ENCODE assay signal across 10 mouse cellular contexts in the genomic region with DNA sequence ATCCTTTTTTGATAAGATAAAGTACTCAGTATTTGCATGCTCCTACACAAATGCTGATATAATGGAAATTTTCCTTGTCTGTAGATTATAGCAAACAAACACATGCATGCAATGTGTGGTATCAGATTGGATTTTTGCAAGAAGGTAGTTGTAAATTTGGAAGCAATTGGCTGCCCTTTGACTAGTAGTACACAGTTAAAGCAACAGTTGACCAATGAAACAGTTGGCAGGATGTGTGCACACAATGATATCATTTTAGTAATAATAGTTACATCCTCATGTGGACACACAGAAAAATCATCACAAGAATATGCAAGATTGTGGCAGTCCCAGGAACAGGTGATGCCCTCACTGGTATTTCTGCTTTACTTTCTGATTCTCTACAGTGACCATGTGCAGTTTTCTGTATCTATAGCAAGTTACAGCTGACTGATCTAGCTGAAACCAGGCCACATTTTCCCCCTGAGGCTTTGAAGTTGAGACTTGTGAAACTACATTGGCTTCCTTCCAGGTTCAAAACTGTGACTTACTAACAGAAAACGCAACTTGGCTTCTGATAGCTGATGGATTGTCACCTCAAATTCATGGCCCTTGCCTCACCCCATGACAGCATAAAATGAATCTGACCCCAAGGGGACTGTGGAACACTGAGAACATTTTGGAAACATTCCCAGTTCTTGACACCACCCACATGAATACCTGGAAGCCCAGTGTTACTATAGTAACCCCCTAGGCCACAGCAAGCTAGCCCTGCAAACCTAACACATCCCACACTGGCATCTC.
DNase-seq lines count a peak whose midpoint lies in the region; ATAC-seq and TF ChIP-seq lines count a peak whose summit lies in the region.
"Had no signal": no experiment of that assay in that cellular context is flagged by ENCODE, and none has a peak within 500 bp of the region (broad histone marks: within the 10 kb centered on the region; RNA-seq: fewer than 3 reads in every experiment).

No protein-coding gene starts in this region.

- no peaks in the 10 kb centered on the region for H3K36me3 ChIP-seq in midbrain, postnatal 0 days (ENCODE audit: insufficient read depth, low read length)
- no peaks in the 10 kb centered on the region for H3K36me3 ChIP-seq in midbrain, embryonic 10.5 days
- H3K36me3 ChIP-seq in stomach, postnatal 0 days (ENCODE audit: control insufficient read depth, insufficient read depth, low read length): no peaks in the 10 kb centered on the region
- no peaks in the 10 kb centered on the region for H3K36me3 ChIP-seq in intestine, postnatal 0 days (ENCODE audit: control insufficient read depth, insufficient read depth)
- H3K36me3 ChIP-seq: midbrain, embryonic 12.5 days had no signal

- H3K27me3 ChIP-seq in midbrain, postnatal 0 days (ENCODE audit: insufficient read depth, low read length): no peaks in the 10 kb centered on the region
- H3K27me3 ChIP-seq in midbrain, embryonic 10.5 days (ENCODE audit: low read depth, poor library complexity, severe bottlenecking): no peaks in the 10 kb centered on the region
- no peaks in the 10 kb centered on the region for H3K27me3 ChIP-seq in stomach, postnatal 0 days (ENCODE audit: control insufficient read depth, insufficient read depth, low read length)
- H3K27me3 ChIP-seq in intestine, postnatal 0 days (replicated peaks; ENCODE audit: control insufficient read depth, insufficient read depth, low read length): no peaks in the 10 kb centered on the region
- H3K27me3 ChIP-seq: midbrain, embryonic 12.5 days had no signal

- TF ChIP-seq EP300 in stomach, postnatal 0 days (optimal IDR thresholded peaks at IDR 0.05): no peak

- no peak overlapping the region for H3K4me2 ChIP-seq in midbrain, postnatal 0 days (ENCODE audit: low read depth, low read length, poor library complexity, severe bottlenecking)
- H3K4me2 ChIP-seq in stomach, postnatal 0 days (replicated peaks; ENCODE audit: low read depth): no peak overlapping the region
- no peak overlapping the region for H3K4me2 ChIP-seq in intestine, postnatal 0 days (replicated peaks; ENCODE audit: low read depth)
- H3K4me2 ChIP-seq: midbrain, embryonic 12.5 days had no signal

- no peak overlapping the region for H3K27ac ChIP-seq in midbrain, postnatal 0 days (ENCODE audit: low read depth, low read length)
- H3K27ac ChIP-seq in midbrain, embryonic 10.5 days (replicated peaks): no peak overlapping the region
- no peak overlapping the region for H3K27ac ChIP-seq in stomach, postnatal 0 days (replicated peaks)
- H3K27ac ChIP-seq in intestine, postnatal 0 days (ENCODE audit: low read depth, low read length): no peak overlapping the region
- H3K27ac ChIP-seq: midbrain, embryonic 12.5 days had no signal

- no peak overlapping the region for H3K4me3 ChIP-seq in midbrain, postnatal 0 days (ENCODE audit: low read depth, low read length)
- H3K4me3 ChIP-seq in midbrain, embryonic 10.5 days: no peak overlapping the region
- no peak overlapping the region for H3K4me3 ChIP-seq in stomach, postnatal 0 days (ENCODE audit: low read depth, low read length)
- no peak overlapping the region for H3K4me3 ChIP-seq in intestine, postnatal 0 days (ENCODE audit: low read depth, low read length)
- H3K4me3 ChIP-seq: erythroblast, embryonic 14.5 days; midbrain, embryonic 12.5 days had no signal

- no peak overlapping the region for H3K9ac ChIP-seq in midbrain, postnatal 0 days (replicated peaks; ENCODE audit: low read length, poor library complexity, severe bottlenecking)
- H3K9ac ChIP-seq in stomach, postnatal 0 days (ENCODE audit: low read length): no peak overlapping the region
- no peak overlapping the region for H3K9ac ChIP-seq in intestine, postnatal 0 days (ENCODE audit: low read depth, low read length)
- H3K9ac ChIP-seq: midbrain, embryonic 12.5 days had no signal

- no peak for ATAC-seq in midbrain, postnatal 0 days (ENCODE audit: low FRiP score)
- ATAC-seq in stomach, postnatal 0 days (ENCODE audit: low FRiP score, low TSS enrichment): peak; percentile 65; the same call in 1 of the 2 replicates
- ATAC-seq in intestine, postnatal 0 days: no peak

- H3K9me3 ChIP-seq in midbrain, postnatal 0 days (ENCODE audit: low read length): no peaks in the 10 kb centered on the region
- no peaks in the 10 kb centered on the region for H3K9me3 ChIP-seq in midbrain, embryonic 10.5 days (replicated peaks)
- H3K9me3 ChIP-seq in stomach, postnatal 0 days (ENCODE audit: control insufficient read depth, low read length): no peaks in the 10 kb centered on the region
- no peaks in the 10 kb centered on the region for H3K9me3 ChIP-seq in intestine, postnatal 0 days (ENCODE audit: control insufficient read depth)
- H3K9me3 ChIP-seq: midbrain, embryonic 12.5 days had no signal

- 47% methylated on average over 1 of the region's 1 CpGs for WGBS in midbrain, postnatal 0 days
- WGBS in midbrain, embryonic 10.5 days: 88% methylated on average over 1 of the region's 1 CpGs
- WGBS in stomach, postnatal 0 days: 18% methylated on average over 1 of the region's 1 CpGs
- WGBS in intestine, postnatal 0 days: 57% methylated on average over 1 of the region's 1 CpGs

- peak; percentile 2 for DNase-seq in embryo, embryonic 11 days
- no peak for DNase-seq in embryo, embryonic 9.5 days (ENCODE audit: extremely low spot score)
- DNase-seq in midbrain, postnatal 0 days (ENCODE audit: low spot score): peak; percentile 19
- DNase-seq in midbrain, embryonic 10.5 days (ENCODE audit: low spot score): no peak
- DNase-seq in kidney, adult 9 months: peak; percentile 53
- no peak for DNase-seq in stomach, postnatal 0 days (ENCODE audit: low spot score)
- DNase-seq in frontal cortex, postnatal 10 days (ENCODE audit: low spot score in 2 of 2): no peak

- no peak for TF ChIP-seq CTCF in midbrain, postnatal 0 days (IDR thresholded peaks at IDR 0.05)
- TF ChIP-seq CTCF in stomach, postnatal 0 days (IDR thresholded peaks at IDR 0.05; ENCODE audit: low read depth): no peak
- TF ChIP-seq CTCF in intestine, postnatal 0 days (IDR thresholded peaks at IDR 0.05; ENCODE audit: low read depth): no peak

- no peaks in the 10 kb centered on the region for H3K4me1 ChIP-seq in midbrain, postnatal 0 days (ENCODE audit: insufficient read depth, low read length)
- H3K4me1 ChIP-seq in midbrain, embryonic 10.5 days: no peaks in the 10 kb centered on the region
- no peaks in the 10 kb centered on the region for H3K4me1 ChIP-seq in stomach, postnatal 0 days (replicated peaks; ENCODE audit: control insufficient read depth, insufficient read depth)
- H3K4me1 ChIP-seq in intestine, postnatal 0 days (replicated peaks; ENCODE audit: control insufficient read depth, insufficient read depth, low read length): no peaks in the 10 kb centered on the region
- H3K4me1 ChIP-seq: midbrain, embryonic 12.5 days had no signal

Comparison
In these comparisons a context has a peak if more than half of its experiments do, and no peak if none do; other contexts are left out.
1. DNase-seq: peak in embryo, embryonic 11 days (single experiment), midbrain, postnatal 0 days (single experiment) and kidney, adult 9 months (single experiment); none in embryo, embryonic 9.5 days (single experiment), midbrain, embryonic 10.5 days (single experiment), stomach, postnatal 0 days (single experiment) and frontal cortex, postnatal 10 days (0 of 2).